Mouse (Mus musculus): ENCODE measurements at regions not wholly inside any gene's neighbourhood (a gene's known extent, or its start where the extent isn't known, plus 50 kb on each side); places are given as distances from the start of the nearest gene placed in this dataset.

DNA sequence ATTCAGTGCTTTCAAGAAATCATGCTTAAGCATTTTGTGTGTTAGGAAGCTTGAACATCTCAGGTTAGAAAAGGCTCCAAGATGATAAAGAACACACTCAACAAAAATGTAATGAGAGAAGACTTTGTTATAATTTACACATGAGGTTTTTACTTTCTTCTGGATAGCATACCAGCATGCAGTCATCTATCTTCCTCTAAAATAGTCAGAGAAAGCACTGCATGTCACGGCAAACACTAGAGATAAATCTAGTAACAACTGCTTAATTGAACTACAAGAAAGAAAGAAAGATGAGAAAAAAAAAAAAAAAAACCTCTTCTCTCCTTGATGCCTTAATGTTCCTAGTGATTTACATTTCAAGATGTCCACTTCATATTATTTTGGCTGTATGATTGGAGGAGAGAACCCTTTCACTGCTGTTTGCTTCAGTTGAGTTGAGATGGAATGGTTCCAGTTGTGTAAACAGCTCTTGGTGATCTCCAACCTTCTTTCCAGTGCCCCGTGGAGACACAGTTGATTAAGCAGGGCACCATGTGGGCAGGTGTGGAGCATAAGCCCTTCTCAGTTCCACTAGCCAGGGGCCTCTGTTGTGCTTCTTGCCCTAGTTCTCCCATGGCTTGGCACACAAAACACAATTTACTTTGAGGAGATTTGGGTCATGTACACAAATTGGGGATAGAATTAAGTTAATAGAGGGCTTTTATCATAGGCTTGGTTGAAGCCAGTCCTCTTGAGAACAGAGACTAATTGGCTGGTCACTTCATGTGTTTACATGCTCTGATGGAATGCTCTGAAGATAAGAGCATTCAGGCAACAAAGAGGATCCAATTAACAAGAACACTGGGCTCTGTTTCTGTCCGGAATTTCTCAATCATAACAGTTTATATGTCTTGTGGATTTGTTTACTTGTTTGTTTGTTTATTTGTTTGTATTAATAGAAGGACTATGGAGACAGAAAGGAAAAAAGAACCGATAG lies 81.1 kb upstream of the Sema3d start:
- no peak overlapping the region for H3ac ChIP-seq (ENCODE audit: control insufficient read depth, insufficient read length, low read depth)
- H3K36me3 ChIP-seq (ENCODE audit: control insufficient read depth, insufficient read depth), result no peaks in the 10 kb centered on the region
- no peak for TF ChIP-seq CEBPB (IDR thresholded peaks at IDR 0.05; ENCODE audit: low read depth)
- no peak for TF ChIP-seq MYOG (IDR thresholded peaks at IDR 0.05; ENCODE audit: control insufficient read depth, extremely low read depth, insufficient read length)
- TF ChIP-seq MAX (IDR thresholded peaks at IDR 0.05), result no peak
- TF ChIP-seq MYOD1 (IDR thresholded peaks at IDR 0.05; ENCODE audit: control insufficient read depth, insufficient read length, low read depth), result no peak
- TF ChIP-seq CTCF (IDR thresholded peaks at IDR 0.05; ENCODE audit: control insufficient read depth, insufficient read depth, insufficient read length), result no peak
- no peak for TF ChIP-seq USF1 (IDR thresholded peaks at IDR 0.05; ENCODE audit: low read depth)
- TF ChIP-seq FOSL1 (IDR thresholded peaks at IDR 0.05; ENCODE audit: insufficient read depth, low read length, poor library complexity, severe bottlenecking), result no peak
- no peaks in the 10 kb centered on the region for H3K79me2 ChIP-seq (ENCODE audit: control insufficient read depth, insufficient read depth)
- H3K4me3 ChIP-seq (ENCODE audit: insufficient read depth, poor library complexity, severe bottlenecking), result no peak overlapping the region
- H3K79me3 ChIP-seq (ENCODE audit: low read depth), result no peaks in the 10 kb centered on the region
- H3K27me3 ChIP-seq (ENCODE audit: control insufficient read depth, insufficient read depth, insufficient read length), result no peaks in the 10 kb centered on the region

- Histone ChIP-seq H3K36me3 (ENCODE audit: control insufficient read depth, insufficient read depth) (no peaks in the 10 kb centered on the region), H3K27me3 (ENCODE audit: control insufficient read depth, insufficient read depth, insufficient read length) (no peaks in the 10 kb centered on the region), H3ac (ENCODE audit: control insufficient read depth, insufficient read length, low read depth) (no peak overlapping the region), H3K79me3 (ENCODE audit: low read depth) (no peaks in the 10 kb centered on the region), H3K79me2 (ENCODE audit: control insufficient read depth, insufficient read depth) (no peaks in the 10 kb centered on the region), H3K4me3 (ENCODE audit: insufficient read depth, poor library complexity, severe bottlenecking) (no peak overlapping the region)
- no peak for TF ChIP-seq MYOG (IDR thresholded peaks at IDR 0.05; ENCODE audit: control insufficient read depth, extremely low read depth, insufficient read length)
- no peak for TF ChIP-seq FOSL1 (IDR thresholded peaks at IDR 0.05; ENCODE audit: insufficient read depth, low read length, poor library complexity, severe bottlenecking)
- TF ChIP-seq MYOD1 (IDR thresholded peaks at IDR 0.05; ENCODE audit: control insufficient read depth, insufficient read length, low read depth), result no peak
- no peak for TF ChIP-seq CEBPB (IDR thresholded peaks at IDR 0.05; ENCODE audit: low read depth)
- TF ChIP-seq MAX (IDR thresholded peaks at IDR 0.05), result no peak
- no peak for TF ChIP-seq USF1 (IDR thresholded peaks at IDR 0.05; ENCODE audit: low read depth)
- TF ChIP-seq CTCF (IDR thresholded peaks at IDR 0.05; ENCODE audit: control insufficient read depth, insufficient read depth, insufficient read length), result no peak
Observed at GRCm38 (mm10) chr5:12309408-12309807, 73.8 kb upstream of the Sema3d start.

- Histone ChIP-seq H3K4me3 (ENCODE audit: insufficient read depth, poor library complexity, severe bottlenecking) (no peak overlapping the region), H3K79me2 (ENCODE audit: control insufficient read depth, insufficient read depth) (no peaks in the 10 kb centered on the region)
- no peak for TF ChIP-seq CEBPB (IDR thresholded peaks at IDR 0.05; ENCODE audit: low read depth)
- TF ChIP-seq MYOD1 (IDR thresholded peaks at IDR 0.05; ENCODE audit: control insufficient read depth, insufficient read length, low read depth), result no peak
- TF ChIP-seq MAX (IDR thresholded peaks at IDR 0.05), result no peak
- TF ChIP-seq FOSL1 (IDR thresholded peaks at IDR 0.05; ENCODE audit: insufficient read depth, low read length, poor library complexity, severe bottlenecking), result no peak
- no peak for TF ChIP-seq CTCF (IDR thresholded peaks at IDR 0.05; ENCODE audit: control insufficient read depth, insufficient read depth, insufficient read length)
- TF ChIP-seq USF1 (IDR thresholded peaks at IDR 0.05; ENCODE audit: low read depth), result no peak
- no peak for TF ChIP-seq MYOG (IDR thresholded peaks at IDR 0.05; ENCODE audit: control insufficient read depth, extremely low read depth, insufficient read length)
Observed at GRCm38 (mm10) chr5:12332648-12333305, 50.4 kb upstream of the Sema3d start.

More at GRCm38 (mm10) chr5:12332648-12333305, 50.4 kb upstream of the Sema3d start:
- Histone ChIP-seq H3K79me3 (ENCODE audit: low read depth) (no peaks in the 10 kb centered on the region), H3K36me3 (ENCODE audit: control insufficient read depth, insufficient read depth) (no peaks in the 10 kb centered on the region), H3ac (ENCODE audit: control insufficient read depth, insufficient read length, low read depth) (no peak overlapping the region), H3K27me3 (ENCODE audit: control insufficient read depth, insufficient read depth, insufficient read length) (no peaks in the 10 kb centered on the region)

Measured in C2C12 (cell line).